Mouse (Mus musculus) kidney, postnatal 25 days (tissue): Measurements from ENCODE around the gene Mstn.

Experiments
- DNase-seq, 2 experiments: peaks; one replicate each; pipeline ENCODE4 v3.0.0; 2021; ENCODE audit warnings: mixed read lengths in 2 of 2

Gene Mstn

DNA sequence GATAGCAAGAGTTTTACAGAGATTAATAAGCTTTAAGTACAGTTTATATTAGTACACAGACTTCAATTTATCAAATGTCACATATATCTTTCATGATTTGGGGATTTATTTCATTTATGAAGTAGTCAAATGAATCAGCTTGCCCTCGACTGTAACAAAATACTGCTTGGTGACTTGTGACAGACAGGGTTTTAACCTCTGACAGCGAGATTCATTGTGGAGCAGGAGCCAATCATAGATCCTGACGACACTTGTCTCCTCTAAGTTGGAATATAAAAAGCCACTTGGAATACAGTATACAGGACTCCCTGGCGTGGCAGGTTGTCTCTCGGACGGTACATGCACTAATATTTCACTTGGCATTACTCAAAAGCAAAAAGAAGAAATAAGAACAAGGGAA lies at the start of gene Mstn:
TSS of gene Mstn (plus strand) at position 301 of the 400 bp plus-strand sequence.
- no peak for DNase-seq

- DNase-seq, result no peak
Observed at GRCm38 (mm10) chr1:53014716-53015115, 46.7 kb upstream of the Mstn start.

DNA sequence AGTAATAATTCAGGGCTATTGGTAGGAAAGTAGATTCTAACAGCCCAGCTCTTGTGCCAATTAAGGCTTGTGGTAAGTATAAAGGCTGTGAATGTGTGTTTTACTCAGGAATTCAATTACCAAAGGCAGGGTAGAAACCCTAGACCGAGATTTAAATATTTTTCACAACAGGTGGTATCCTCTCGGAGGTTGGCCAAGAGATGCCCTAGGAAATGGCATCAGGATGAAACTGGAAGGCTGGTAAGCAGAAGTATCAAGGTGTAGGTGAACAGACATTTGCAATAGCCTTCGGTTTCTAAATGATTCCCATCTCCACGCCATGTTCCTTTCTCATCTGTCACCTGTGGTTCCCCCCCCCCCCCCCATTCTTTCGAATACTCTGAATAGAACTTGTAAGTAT lies 45.8 kb upstream of the Mstn start:
- no peak for DNase-seq

GRCm38 (mm10) chr1:53018746-53019505 lies 42.5 kb upstream of the Mstn start:
- DNase-seq, result no peak

DNA sequence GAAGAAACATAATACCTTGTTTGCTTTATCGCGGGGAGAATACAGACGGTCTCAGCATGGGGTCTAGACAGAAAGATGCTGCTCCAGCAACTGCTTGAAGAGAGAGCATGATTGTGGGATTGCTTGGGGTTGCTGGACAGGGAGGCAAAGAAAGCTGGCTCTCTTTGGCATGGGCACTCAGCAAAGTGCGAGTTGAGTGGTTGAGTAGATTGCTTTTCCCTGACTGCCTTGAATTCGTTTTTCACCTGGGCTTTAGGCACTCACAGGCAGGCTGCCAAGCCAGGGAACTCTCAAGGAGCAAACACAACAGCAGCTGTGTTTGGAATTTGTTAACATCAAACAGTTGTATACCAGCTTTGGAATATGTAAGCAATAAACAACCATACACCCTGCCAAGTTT lies 41.4 kb upstream of the Mstn start, which contains the start of gene 1700019D03Rik:
TSS of gene 1700019D03Rik (minus strand) at position 101 of the 400 bp plus-strand sequence.
- no peak for DNase-seq

DNA sequence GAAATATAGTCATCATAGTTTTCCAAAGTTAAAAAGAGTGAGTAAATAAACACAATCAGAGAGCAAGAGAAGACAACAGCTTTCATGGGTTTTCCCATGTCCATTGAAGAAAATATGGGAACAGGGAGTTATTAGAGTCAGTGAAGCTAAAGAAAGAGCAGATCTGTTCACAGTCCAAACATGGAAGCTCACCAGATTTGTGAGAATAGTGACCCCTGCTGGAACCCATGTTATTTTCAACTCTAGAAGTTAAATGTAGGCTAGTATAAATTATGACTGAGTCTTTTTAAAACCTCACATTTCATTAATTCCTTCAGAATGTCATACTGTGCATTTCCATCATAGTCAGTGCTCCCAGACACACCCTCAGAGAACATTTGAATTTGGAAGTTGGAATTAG lies 28.9 kb upstream of the Mstn start:
- DNase-seq, result no peak

DNA sequence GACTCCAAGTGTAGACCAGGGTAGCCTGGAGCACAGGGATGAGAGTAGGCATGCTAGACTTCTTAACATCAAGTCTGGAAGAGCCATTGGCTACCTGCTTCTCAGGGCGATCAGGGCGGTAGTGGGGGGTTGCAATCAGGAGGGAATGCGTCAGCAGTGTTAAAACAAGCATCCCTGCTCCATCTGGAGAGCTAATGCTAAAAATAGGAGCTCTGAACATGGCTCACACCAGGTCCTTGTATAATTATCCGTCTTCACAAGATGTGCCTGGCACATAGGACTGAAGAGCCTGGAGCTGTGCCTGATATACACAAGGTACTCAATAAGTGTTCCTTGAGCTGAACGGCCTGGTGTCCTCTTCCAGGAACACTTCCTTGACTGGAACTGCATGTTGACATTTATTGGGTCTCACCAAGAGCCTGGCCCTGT lies 24.0 kb upstream of the Mstn start:
- no peak for DNase-seq

- DNase-seq, result no peak
Observed at GRCm38 (mm10) chr1:53049763-53050427, 11.5 kb upstream of the Mstn start.

GRCm38 (mm10) chr1:53053087-53054022 lies 8.1 kb upstream of the Mstn start:
- DNase-seq, result peak; percentile 42 to 82

DNA sequence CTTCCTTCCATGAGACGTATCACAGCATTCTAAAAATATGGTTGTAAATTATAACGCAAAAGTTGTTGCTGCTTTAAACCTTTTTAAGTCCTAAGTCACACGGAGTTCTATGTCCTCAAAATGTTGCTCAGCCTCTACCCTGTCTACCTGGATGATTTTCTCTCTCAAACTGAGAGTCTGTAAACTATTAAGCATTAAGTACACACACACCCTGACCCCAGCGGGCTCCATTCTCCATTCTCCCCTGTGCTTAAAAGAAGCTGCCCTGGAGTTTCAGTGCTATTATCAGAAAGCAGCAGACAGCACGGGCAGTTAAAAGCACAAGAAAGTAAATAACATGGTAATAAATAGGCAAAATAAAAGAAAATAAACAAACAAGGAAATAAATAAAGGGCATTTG lies 2.3 kb upstream of the Mstn start:
- no peak for DNase-seq

DNA sequence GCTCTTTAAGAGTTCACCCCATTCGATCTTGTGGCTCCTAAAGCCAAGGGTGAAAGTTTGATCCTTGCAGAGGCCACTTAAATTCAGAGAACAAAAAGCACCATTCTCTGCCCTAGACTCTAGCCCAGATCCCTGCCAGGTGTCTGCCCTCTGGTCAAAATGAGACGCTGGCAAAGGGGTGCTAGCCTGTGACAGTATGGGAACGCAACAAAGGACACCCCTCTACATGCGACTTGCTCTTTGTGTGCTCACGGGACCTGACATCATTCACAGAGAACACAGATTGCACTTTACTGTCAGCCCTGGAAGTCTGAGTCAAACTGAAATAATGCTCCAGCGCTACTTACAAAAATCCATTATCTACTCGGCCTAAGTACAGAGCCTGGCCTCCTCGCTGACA lies 941 bp upstream of the Mstn start:
- no peak for DNase-seq

- DNase-seq, result no peak
Observed at GRCm38 (mm10) chr1:53061871-53062608, 600 bp downstream of the Mstn start.

DNA sequence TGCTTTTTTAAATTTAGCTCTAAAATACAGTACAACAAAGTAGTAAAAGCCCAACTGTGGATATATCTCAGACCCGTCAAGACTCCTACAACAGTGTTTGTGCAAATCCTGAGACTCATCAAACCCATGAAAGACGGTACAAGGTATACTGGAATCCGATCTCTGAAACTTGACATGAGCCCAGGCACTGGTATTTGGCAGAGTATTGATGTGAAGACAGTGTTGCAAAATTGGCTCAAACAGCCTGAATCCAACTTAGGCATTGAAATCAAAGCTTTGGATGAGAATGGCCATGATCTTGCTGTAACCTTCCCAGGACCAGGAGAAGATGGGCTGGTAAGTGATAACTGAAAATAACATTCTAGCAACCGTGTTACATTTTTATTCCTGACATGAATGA lies 2.5 kb downstream of the Mstn start:
- no peak for DNase-seq

GRCm38 (mm10) chr1:53069726-53070514 lies 8.5 kb downstream of the Mstn start:
- DNase-seq, result no peak

DNA sequence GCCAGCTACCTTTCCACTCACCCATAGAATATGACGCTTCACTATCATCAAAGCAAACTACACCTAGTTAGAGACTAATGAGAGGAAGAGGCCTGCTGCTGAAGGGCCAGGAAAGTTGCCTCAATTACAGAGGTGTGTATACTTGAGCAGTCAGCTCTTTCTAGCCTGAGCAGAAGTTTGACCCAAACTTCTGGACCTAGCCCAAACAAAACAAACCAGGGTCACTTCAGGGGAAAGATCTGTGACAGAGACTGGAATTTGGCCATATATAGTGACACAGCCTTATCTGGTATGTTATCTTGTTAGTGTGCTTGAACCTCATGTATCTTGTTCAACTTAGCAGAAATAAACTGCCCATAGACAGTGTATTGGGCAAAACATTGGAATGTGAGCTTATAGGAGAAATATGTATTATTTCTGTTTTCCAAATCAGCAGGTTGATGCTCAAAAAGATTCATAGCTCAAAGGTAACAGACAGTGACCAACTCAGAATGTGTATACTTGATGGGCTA lies 9.3 kb downstream of the Mstn start:
- DNase-seq, result no peak

DNA sequence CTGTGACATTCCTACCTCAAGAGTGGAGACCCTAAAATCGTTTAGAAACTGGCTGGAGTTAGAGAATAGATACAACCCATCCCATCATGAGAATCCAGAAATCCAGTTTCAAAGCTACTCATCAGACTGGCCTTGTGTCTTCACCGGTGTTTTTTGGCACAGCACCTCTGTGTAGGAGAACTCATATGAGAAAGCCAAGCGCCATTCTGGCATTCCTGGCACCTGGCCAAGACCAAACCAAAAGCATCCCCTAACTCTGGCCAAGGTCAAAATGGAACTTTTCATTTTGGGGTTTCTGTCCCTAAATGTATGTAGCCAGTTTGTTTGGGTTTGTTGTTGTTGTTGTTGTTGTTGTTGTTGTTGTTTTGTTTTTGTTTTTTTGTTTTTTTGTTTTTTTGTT lies 15.2 kb downstream of the Mstn start:
- peak in 1 of 2 experiments; percentile 3 for DNase-seq

GRCm38 (mm10) chr1:53079876-53080275 lies 18.4 kb downstream of the Mstn start:
- no peak for DNase-seq

GRCm38 (mm10) chr1:53080603-53081002 lies 19.2 kb downstream of the Mstn start:
- no peak for DNase-seq

GRCm38 (mm10) chr1:53085256-53085655 lies 23.8 kb downstream of the Mstn start:
- DNase-seq, result no peak

- DNase-seq, result no peak
Observed at GRCm38 (mm10) chr1:53085991-53086390, 24.6 kb downstream of the Mstn start.

DNA sequence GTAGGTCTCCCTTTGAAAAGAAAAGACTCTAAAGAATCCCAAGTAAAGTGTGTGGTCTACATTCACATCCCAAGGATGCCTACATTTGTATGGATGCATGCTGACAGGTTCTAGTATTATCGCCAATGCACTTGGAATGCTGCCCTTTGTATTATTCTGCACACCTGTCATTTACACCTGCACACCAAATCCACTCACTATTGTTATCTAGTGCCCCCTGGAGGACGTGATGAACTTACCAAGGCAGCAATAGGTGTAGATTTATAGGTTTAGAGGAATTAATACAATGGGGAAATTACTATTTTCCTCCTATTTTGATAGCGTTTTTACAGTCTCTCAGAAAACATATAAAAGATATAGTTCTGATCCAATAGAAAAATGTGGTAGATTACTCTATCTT lies 31.7 kb downstream of the Mstn start:
- DNase-seq, result peak in 1 of 2 experiments; percentile 55
